Mouse (Mus musculus): ENCODE measurements around the gene Lix1l. TPM values are rescaled to one million over a fixed set of nuclear protein-coding genes. Genes with fewer than 3 reads are reported as not detected.

Lix1l gene
- 0.59 and 1.7 TPM in 2 replicates for total RNA-seq (2015)
- total RNA-seq (2017): 1.7 TPM in 2 replicates

GRCm38 (mm10) chr3:96600639-96601250, at the start of gene Lix1l:
Lix1l (plus strand) TSS chr3:96601149.
- ATAC-seq (ENCODE audit: poor library complexity, severe bottlenecking): peak; percentile 96

- peak; percentile 78 for ATAC-seq (ENCODE audit: poor library complexity, severe bottlenecking)
Observed at GRCm38 (mm10) chr3:96551203-96551602, 49.7 kb upstream of the Lix1l start.

- no peak for ATAC-seq (ENCODE audit: poor library complexity, severe bottlenecking)
Observed at GRCm38 (mm10) chr3:96551890-96552289, 49.1 kb upstream of the Lix1l start.

GRCm38 (mm10) chr3:96553601-96554000, 47.3 kb upstream of the Lix1l start:
- no peak for ATAC-seq (ENCODE audit: poor library complexity, severe bottlenecking)

DNA sequence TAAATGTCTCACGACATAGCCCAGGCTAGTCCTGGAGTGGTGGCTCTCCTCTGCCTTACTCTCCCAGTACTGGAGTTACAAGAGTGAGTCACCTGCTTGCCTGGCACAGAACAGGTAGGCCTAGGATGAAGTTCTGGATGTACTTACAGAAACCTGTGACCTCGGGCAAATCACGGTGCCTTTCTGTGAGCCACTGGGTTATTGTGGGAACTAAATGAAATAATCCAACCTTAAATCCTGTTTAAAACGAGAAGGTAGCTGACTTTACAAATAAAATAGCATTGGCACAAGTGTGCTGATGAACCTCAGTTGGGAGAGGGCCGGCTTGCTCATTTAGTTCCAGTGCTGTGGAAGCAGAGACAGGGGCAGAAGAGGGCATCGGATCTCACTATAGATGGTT, 46.7 kb upstream of the Lix1l start:
- no peak for ATAC-seq (ENCODE audit: poor library complexity, severe bottlenecking)

- no peak for ATAC-seq (ENCODE audit: poor library complexity, severe bottlenecking)
Observed at GRCm38 (mm10) chr3:96555041-96555596, 45.8 kb upstream of the Lix1l start.

DNA sequence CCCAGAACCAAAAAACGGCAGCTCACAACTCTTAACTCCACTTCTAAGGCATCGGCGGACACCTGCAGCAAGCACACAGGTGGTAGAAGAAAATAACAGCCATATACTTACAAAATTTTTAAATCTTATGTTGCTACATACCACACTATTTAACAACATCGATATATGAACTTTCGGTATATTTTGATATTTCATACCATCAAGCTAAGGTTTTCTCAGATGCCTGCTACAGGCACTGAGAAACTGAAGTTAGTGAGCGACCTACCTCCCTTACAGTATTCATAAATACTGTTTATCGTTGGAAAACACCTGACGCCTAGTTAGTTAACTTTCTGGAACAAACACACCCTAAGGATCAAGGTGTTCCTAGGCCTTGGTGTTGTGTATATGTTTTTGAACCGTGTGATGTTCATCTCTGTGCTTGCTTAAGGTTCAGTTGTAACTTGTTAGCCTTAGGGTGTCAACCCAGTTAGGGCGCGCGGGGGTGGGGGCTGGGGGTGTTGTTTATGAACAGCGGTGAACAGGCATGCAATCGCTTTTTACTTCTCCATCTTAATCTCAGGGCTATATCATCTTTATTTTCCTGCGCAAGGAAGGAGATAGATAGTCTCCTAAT, 44.8 kb upstream of the Lix1l start:
- ATAC-seq (ENCODE audit: poor library complexity, severe bottlenecking): no peak

DNA sequence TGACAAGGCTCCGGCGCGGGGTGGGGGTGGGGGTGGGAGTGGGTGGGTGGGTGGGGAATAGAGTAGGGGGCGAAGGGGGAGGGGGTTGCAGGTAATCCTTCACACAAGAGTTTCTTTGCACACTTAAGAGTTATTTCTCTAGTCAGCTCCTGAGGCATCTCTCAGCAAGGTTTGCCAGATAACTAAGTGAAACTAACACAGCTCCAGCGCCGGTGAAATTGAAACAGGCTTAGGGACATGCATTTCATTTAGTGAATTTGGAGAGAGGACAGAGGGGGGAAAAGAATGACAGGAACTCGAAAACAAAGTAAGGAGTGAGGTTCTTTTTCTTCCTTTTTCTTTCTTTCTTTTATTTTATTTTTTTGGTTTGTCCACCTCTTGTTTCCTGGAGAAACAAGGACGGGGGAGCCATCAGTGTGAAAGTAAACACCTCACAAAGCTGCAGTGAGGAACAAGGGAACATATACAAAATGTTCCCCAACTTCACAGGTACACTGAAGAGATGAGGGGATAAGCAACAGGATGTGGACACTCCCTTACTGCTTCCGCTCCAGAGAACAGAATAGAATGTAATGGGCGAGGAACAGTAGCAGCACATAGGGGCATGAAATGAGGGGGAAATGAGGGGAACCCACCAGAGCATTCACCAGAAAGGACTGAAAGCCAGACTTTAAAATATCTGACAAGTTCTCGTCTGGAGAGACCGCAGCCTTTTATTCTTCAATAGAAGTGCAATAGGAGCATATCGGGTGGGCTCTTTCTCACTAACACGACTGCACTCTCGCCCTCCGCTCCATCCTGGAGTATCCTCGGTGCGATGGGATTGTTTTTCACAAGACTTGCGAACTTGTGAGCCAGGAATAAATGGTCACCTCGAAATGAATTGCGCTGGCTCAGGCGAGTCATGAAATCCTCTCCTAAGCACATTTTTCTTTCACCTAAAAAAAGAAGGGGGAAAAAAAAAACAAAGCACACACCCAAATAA, 44.0 kb upstream of the Lix1l start:
- ATAC-seq (ENCODE audit: poor library complexity, severe bottlenecking): no peak

- peak; percentile 89 for ATAC-seq (ENCODE audit: poor library complexity, severe bottlenecking)
Observed at GRCm38 (mm10) chr3:96557694-96558093, 43.3 kb upstream of the Lix1l start, which contains the start of gene Txnip. Txnip (plus strand) TSS chr3:96557957.

DNA sequence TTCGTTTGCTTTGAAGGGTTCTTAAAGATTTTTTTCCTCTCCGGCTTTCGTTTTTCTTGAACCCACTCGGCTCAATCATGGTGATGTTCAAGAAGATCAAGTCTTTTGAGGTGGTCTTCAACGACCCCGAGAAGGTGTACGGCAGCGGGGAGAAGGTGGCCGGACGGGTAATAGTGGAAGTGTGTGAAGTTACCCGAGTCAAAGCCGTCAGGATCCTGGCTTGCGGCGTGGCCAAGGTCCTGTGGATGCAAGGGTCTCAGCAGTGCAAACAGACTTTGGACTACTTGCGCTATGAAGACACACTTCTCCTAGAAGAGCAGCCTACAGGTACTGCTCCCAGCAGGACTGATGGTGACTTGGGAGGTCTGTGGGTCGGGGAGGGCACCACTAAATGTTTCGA, 42.8 kb upstream of the Lix1l start:
- ATAC-seq (ENCODE audit: poor library complexity, severe bottlenecking): peak; percentile 30

DNA sequence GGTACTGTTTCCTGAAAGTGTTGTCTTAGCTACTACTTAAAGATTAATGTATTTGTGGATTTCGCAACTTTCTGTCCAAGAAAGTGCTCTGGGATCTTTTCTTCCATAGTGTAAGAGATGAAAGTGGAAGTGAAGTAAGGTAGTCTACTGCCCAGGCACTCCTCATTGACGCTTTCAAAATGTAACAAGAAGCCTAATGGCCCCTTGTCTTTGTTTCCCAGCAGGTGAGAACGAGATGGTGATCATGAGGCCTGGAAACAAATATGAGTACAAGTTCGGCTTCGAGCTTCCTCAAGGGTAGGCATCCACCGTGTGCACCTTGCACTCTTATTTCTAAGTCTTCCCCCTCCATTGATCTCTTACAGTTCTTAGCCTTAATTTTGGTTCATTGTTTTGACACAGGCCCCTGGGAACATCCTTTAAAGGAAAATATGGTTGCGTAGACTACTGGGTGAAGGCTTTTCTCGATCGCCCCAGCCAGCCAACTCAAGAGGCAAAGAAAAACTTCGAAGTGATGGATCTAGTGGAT, 42.2 kb upstream of the Lix1l start:
- ATAC-seq (ENCODE audit: poor library complexity, severe bottlenecking): no peak

DNA sequence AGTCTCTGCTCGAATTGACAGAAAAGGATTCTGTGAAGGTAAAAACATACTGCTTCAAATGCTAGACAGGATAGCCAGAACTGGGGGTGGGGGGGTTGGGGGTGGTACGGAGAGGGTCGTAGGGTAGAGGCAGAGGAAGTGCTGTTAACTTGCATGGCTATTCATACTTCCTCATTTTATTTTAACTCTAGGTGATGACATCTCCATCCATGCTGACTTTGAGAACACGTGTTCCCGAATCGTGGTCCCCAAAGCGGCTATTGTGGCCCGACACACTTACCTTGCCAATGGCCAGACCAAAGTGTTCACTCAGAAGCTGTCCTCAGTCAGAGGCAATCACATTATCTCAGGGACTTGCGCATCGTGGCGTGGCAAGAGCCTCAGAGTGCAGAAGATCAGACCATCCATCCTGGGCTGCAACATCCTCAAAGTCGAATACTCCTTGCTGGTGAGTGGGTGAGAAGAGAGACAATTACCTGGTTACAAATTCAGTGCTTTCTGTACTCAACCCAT, 41.5 kb upstream of the Lix1l start:
- ATAC-seq (ENCODE audit: poor library complexity, severe bottlenecking): peak; percentile 13; the same call in 1 of the 2 replicates

DNA sequence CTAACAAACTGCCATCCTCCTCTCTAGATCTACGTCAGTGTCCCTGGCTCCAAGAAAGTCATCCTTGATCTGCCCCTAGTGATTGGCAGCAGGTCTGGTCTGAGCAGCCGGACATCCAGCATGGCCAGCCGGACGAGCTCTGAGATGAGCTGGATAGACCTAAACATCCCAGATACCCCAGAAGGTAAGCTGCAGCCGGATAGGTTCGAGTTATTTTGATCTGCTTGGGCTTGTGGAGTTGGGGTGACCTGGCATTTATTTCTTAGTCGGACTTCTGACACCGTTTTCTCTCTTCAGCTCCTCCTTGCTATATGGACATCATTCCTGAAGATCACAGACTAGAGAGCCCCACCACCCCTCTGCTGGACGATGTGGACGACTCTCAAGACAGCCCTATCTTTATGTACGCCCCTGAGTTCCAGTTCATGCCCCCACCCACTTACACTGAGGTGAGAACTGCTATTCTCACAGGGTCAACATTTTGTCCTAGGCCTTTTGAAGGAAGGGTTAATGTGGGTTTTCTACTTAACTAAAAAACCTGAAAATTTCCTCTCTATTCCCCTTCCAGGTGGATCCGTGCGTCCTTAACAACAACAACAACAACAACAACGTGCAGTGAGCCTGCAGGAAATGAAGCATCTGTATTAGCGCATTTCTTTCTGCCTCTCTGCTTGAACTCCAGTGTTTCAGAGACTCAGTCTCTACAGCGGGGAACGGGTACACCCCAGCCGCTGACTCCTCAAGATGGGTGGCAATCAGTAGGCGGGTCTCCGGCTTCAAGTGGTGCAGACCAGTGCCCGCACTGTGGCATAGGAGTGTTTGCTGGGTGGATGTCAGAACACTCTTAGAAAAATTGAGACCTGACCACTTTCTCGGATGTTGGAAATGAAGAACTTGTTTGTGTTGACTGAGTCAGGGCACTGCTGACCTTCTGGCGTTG, 40.8 kb upstream of the Lix1l start:
- no peak for ATAC-seq (ENCODE audit: poor library complexity, severe bottlenecking)

DNA sequence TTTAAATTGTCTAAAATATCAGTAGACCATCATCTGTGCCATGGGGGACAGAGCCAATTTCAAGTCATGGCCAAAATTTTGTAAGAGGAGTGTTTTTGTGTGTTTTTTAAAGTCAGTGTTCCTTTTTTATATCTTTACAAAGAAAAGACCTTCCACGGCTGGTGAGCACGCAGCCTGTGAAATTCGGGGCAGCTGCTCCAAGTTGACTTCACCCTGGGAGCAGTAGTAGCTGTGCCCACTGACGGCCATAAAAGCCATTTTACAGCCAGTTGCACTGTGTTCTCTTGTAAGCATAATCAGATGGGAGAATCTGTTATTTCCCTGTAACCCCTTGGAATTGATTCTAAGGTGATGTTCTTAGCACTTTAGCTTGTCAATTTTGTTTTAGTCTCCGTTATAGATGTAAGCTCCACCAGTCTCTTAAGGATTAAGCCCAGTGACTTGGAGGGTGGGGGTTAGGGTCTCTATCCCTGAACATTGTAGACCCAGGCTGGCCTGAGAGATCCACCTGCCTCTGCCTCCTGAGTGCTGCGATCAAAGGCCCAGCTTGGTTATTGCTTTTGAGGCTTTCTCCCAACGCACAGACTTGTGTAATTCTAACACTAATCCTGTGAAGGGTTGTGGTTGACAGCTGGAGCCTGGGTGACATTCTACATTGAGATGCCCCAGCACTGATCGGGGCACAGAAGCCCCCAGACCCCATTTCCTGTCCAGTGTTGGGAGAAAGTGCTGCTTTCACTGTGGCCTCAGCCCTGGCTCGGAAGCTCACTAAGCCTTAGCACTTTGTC, 39.9 kb upstream of the Lix1l start:
- ATAC-seq (ENCODE audit: poor library complexity, severe bottlenecking): no peak

- no peak for ATAC-seq (ENCODE audit: poor library complexity, severe bottlenecking)
Observed at GRCm38 (mm10) chr3:96561946-96562681, 38.8 kb upstream of the Lix1l start.

DNA sequence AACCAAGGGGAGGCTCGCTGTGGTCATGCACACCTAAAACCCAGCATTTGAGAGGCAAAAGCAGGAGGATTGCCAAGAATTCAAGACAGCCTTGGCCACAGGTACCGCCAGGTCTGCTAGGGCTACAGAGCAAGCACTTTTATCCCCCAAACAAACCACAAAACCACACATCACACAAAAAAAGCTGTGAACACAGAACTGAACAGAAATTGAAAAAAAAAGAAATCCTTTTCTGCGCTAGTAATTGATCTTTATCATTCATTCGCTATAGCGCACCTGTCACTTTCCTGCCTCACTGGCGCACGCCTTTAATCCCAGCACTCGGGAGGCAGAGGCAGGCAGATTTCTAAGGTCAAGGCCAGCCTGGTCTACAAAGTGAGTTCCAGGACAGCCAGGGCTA, 37.7 kb upstream of the Lix1l start:
- ATAC-seq (ENCODE audit: poor library complexity, severe bottlenecking): no peak

DNA sequence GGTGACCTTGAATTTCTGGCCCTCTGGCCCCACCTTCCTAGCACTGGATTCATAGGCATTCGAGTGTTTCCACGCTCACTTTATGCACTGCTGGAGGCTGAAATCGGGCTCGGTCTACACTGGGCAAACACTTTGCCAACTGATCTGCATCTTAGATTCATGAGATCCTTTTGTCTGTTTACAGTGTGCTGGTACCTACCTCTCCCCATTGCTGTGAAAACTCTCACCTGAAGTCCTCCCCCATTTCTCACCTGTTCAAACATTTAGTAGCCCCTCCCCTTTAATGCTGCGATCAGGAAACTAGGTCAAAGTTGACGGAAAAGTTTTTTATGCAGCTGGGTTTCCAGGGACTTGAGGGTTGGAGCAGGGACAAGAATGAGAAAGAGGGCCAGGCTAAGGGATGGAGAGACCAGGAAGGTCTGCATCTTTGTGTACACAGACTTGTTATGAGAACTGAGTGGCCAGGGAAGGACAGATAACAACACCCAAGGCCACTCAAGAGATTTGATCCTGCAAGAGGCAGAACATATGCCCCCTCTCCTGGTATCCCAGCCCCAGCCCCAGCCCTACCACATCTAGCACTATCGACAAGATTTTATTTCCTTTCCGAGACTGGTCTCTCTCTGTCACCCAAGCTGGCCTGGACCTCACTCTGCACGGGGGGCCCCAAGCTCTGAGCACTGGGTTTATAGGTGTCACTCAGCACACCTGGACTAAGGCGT, 36.9 kb upstream of the Lix1l start:
- peak; percentile 1; the same call in 1 of the 2 replicates for ATAC-seq (ENCODE audit: poor library complexity, severe bottlenecking)
